Mouse (Mus musculus) embryonic fibroblast, embryonic 13.5 days (primary cell): ENCODE data around the gene Kcnn3.

Experiments
- CTCF ChIP-seq: IDR thresholded peaks from 2 replicates; pipeline ENCODE4 v1.5.1; 2011; ENCODE audit warnings: mild to moderate bottlenecking, control low read depth, low read length, moderate library complexity, borderline replicate concordance; ENCODE audit not compliant: insufficient read depth
- POLR2A ChIP-seq: IDR thresholded peaks from 2 replicates; pipeline ENCODE4 v1.6.1; 2011; ENCODE audit warnings: low read depth, mild to moderate bottlenecking, control low read depth, low read length, moderate library complexity

GRCm38 (mm10) chr3:89607327-89607726 is 87.4 kb downstream of the Kcnn3 start:
- no peak for TF ChIP-seq CTCF
- TF ChIP-seq POLR2A, result no peak
